Mouse (Mus musculus) ES-E14 (cell line): ENCODE measurements around the gene Ccl21a. TPM values are rescaled to one million over a fixed set of nuclear protein-coding genes. Genes with fewer than 3 reads are reported as not detected.
"Not testable (repeated sequence)": the region's sequence is repeated elsewhere in the genome, so short reads cannot be mapped to it uniquely, and the experiment has no call there.

Source experiments
- DNase-seq: peaks from one replicate; pipeline ENCODE4 v3.0.0-alpha.2; 2013; ENCODE audit warnings: low read depth, low spot score
- H3K27ac ChIP-seq: 2 replicates; pipeline ENCODE4 v1.5.1; 2012; ENCODE audit warnings: low read depth, mild to moderate bottlenecking, low read length, moderate library complexity, mixed read lengths; ENCODE audit not compliant: poor library complexity, insufficient read depth, severe bottlenecking
- H3K36me3 ChIP-seq: 2 replicates; pipeline ENCODE4 v1.6.1; 2012; ENCODE audit warnings: mild to moderate bottlenecking, low read length, moderate library complexity, mixed read lengths; ENCODE audit not compliant: control insufficient read depth, poor library complexity, insufficient read depth, severe bottlenecking
- H3K4me1 ChIP-seq, 2 experiments: fragments of 150-350 bp in 1 of 2; sonication (generic) in 1 of 2; 2 replicates each; pipeline ENCODE4 v1.6.1; 2012; ENCODE audit warnings: low read length in 2 of 2, mild to moderate bottlenecking in 1 of 2, mixed read lengths in 1 of 2; ENCODE audit not compliant: control insufficient read depth in 2 of 2, insufficient read depth in 2 of 2, poor library complexity in 1 of 2
- H3K4me3 ChIP-seq, 2 experiments: fragments of 150-350 bp in 1 of 2; sonication (generic) in 1 of 2; 2 replicates each; pipeline ENCODE4 v1.5.1; 2012; ENCODE audit warnings: low read length in 2 of 2, low read depth in 1 of 2, mild to moderate bottlenecking in 1 of 2, mixed read lengths in 1 of 2; ENCODE audit not compliant: insufficient read depth in 1 of 2, poor library complexity in 1 of 2, severe bottlenecking in 1 of 2
- H3K9ac ChIP-seq: 2 replicates; pipeline ENCODE4 v1.6.1; 2012; ENCODE audit warnings: low read depth, mild to moderate bottlenecking, low read length, mixed read lengths; ENCODE audit not compliant: poor library complexity, insufficient read depth, severe bottlenecking
- H3K9me3 ChIP-seq: fragments of 150-350 bp; sonication (generic); 2 replicates; pipeline ENCODE4 v1.6.1; 2012; ENCODE audit warnings: low read depth, mild to moderate bottlenecking, low read length; ENCODE audit not compliant: control insufficient read depth, insufficient read depth
- in situ Hi-C, 2 experiments: fragments of 600-800 bp; cut with MboI; formaldehyde crosslinking; loops; one replicate each; pipeline ENCODE4 v1.15.1; 2025; ENCODE audit warnings: low sequenced_read_pairs in 2 of 2, inconsistent platforms in 1 of 2; ENCODE audit not compliant: unreplicated experiment in 2 of 2
- total RNA-seq: library from RNA; depleted of rRNA; stranded (reverse); fragments of 300-350 nt; gene quantifications from 2 replicates; pipeline ENCODE4 v1.2.3, GENCODE M21; 2012; rRNA removed

Gene Ccl21a
- total RNA-seq = not detected in 2 replicates

- in situ Hi-C loops, H3K9ac ChIP-seq: not testable (repeated sequence)
These were observed at the start of gene Ccl21a for GRCm38 (mm10) chr4:42773893-42774292. Gene Ccl21a, minus strand, starts transcription at chr4:42773993.

GRCm38 (mm10) chr4:42756477-42756876, 17.3 kb downstream of the Ccl21a start, which contains the start of gene Ccl19:
Gene Ccl19, minus strand, starts transcription at chr4:42756577.
- in situ Hi-C loops, DNase-seq, H3K4me3 ChIP-seq: not testable (repeated sequence)

More at GRCm38 (mm10) chr4:42773893-42774292, at the start of gene Ccl21a:
- not testable (repeated sequence) for H3K4me1 ChIP-seq, DNase-seq, H3K27ac ChIP-seq, H3K4me3 ChIP-seq, H3K9me3 ChIP-seq, H3K36me3 ChIP-seq

GRCm38 (mm10) chr4:42735245-42735644, 38.5 kb downstream of the Ccl21a start, which contains the start of gene 4930578G10Rik:
Gene 4930578G10Rik, plus strand, starts transcription at chr4:42735545.
- H3K36me3 ChIP-seq, H3K4me1 ChIP-seq, H3K9me3 ChIP-seq, in situ Hi-C loops, DNase-seq, H3K9ac ChIP-seq, H3K4me3 ChIP-seq, H3K27ac ChIP-seq: not testable (repeated sequence)

More at GRCm38 (mm10) chr4:42756477-42756876, 17.3 kb downstream of the Ccl21a start, which contains the start of gene Ccl19:
- not testable (repeated sequence) for H3K36me3 ChIP-seq, H3K9ac ChIP-seq, H3K27ac ChIP-seq, H3K9me3 ChIP-seq, H3K4me1 ChIP-seq

Other genes starting within 250 kb of the Ccl21a start
- not detected in 2 replicates for gene Fam205a2, start 245.8 kb downstream of the Ccl21a start, total RNA-seq
- not detected in 2 replicates for gene Gm10591, start 161.8 kb downstream of the Ccl21a start, total RNA-seq
- gene Gm2564, start 144.3 kb downstream of the Ccl21a start, total RNA-seq = not detected in 2 replicates
- not detected in 2 replicates for gene Ccl27b, start 118.7 kb downstream of the Ccl21a start, total RNA-seq
- not detected in 2 replicates for gene Il11ra2, start 112.1 kb downstream of the Ccl21a start, total RNA-seq
- gene 4930578G10Rik, start 38.4 kb downstream of the Ccl21a start, total RNA-seq = not detected in 2 replicates
- gene Ccl19, start 17.4 kb downstream of the Ccl21a start, total RNA-seq = not detected in 2 replicates
- 0.04 TPM in 1 of 2 replicates, not detected in the other for gene Fam205a1, start 79.9 kb upstream of the Ccl21a start, total RNA-seq
- gene Gm12394, start 82.8 kb upstream of the Ccl21a start, total RNA-seq = 0.09 and 0.11 TPM in 2 replicates
- gene Fam205c, start 100.2 kb upstream of the Ccl21a start, total RNA-seq = not detected in 2 replicates
- 0.04 TPM in 1 of 2 replicates, not detected in the other for gene Phf24, start 142.7 kb upstream of the Ccl21a start, total RNA-seq
- gene Dnajb5, start 175.8 kb upstream of the Ccl21a start, total RNA-seq = 11.8 and 13.3 TPM in 2 replicates
- gene 1700022I11Rik, start 195.6 kb upstream of the Ccl21a start, total RNA-seq = 0.58 and 0.74 TPM in 2 replicates
- 155 and 267 TPM in 2 replicates for gene Vcp, start 226.5 kb upstream of the Ccl21a start, total RNA-seq
- 13.0 and 16.9 TPM in 2 replicates for gene Fancg, start 236.5 kb upstream of the Ccl21a start, total RNA-seq